In genomic region chr12:108275920-108276822, GRCm38 (mm10) we compare ENCODE assay signal across 7 mouse cellular contexts. TPM values are rescaled to one million over a fixed set of nuclear protein-coding genes. Genes with fewer than 3 reads are reported as not detected.
DNase-seq lines count a peak whose midpoint lies in the region; ATAC-seq lines count a peak whose summit lies in the region.

No protein-coding gene starts in this region.

- WGBS in forebrain, embryonic 14.5 days: under 1% methylated on average over 47 of the region's 47 CpGs
- under 1% methylated on average over 45 of the region's 47 CpGs for WGBS in limb, embryonic 10.5 days
- under 1% methylated on average over 44 of the region's 47 CpGs for WGBS in midbrain, embryonic 11.5 days
- under 1% methylated on average over 47 of the region's 47 CpGs for WGBS in stomach, embryonic 16.5 days

- no peaks in the 10 kb centered on the region for H3K9me3 ChIP-seq in forebrain, embryonic 14.5 days (replicated peaks; ENCODE audit: control insufficient read depth, low read length)
- H3K9me3 ChIP-seq in limb, embryonic 10.5 days (replicated peaks): no peaks in the 10 kb centered on the region
- no peaks in the 10 kb centered on the region for H3K9me3 ChIP-seq in midbrain, embryonic 11.5 days (ENCODE audit: control insufficient read depth, low read length)
- H3K9me3 ChIP-seq in stomach, embryonic 16.5 days (replicated peaks; ENCODE audit: control insufficient read depth, low read length): no peaks in the 10 kb centered on the region

- ATAC-seq in forebrain, embryonic 14.5 days: no peak; the same call in 1 of the 2 replicates
- ATAC-seq in midbrain, embryonic 11.5 days (ENCODE audit: low FRiP score): no peak
- ATAC-seq in stomach, embryonic 16.5 days (ENCODE audit: insufficient read depth, low FRiP score): peak; percentile 6

- H3K9ac ChIP-seq in forebrain, embryonic 14.5 days (ENCODE audit: low read length): peak overlapping the region; percentile 84
- peak overlapping the region; percentile 97 for H3K9ac ChIP-seq in midbrain, embryonic 11.5 days (ENCODE audit: low read length)
- H3K9ac ChIP-seq in stomach, embryonic 16.5 days (ENCODE audit: low read length): peak overlapping the region; percentile 80

- no peak overlapping the region for H3K27ac ChIP-seq in brown adipose tissue, adult 24 weeks (replicated peaks; ENCODE audit: low read depth, low read length)
- peak overlapping the region; percentile 91 for H3K27ac ChIP-seq in forebrain, embryonic 14.5 days (ENCODE audit: low read depth, low read length)
- peak overlapping the region; percentile 93 for H3K27ac ChIP-seq in limb, embryonic 10.5 days
- H3K27ac ChIP-seq in midbrain, embryonic 11.5 days (ENCODE audit: low read depth, low read length): peak overlapping the region; percentile 97
- peak overlapping the region; percentile 28 for H3K27ac ChIP-seq in stomach, embryonic 16.5 days (ENCODE audit: low read length)

- H3K4me2 ChIP-seq in forebrain, embryonic 14.5 days (ENCODE audit: low read length): peak overlapping the region; percentile 80
- peak overlapping the region; percentile 98 for H3K4me2 ChIP-seq in midbrain, embryonic 11.5 days
- peak overlapping the region; percentile 92 for H3K4me2 ChIP-seq in stomach, embryonic 16.5 days (ENCODE audit: low read depth, low read length)

- no peaks in the 10 kb centered on the region for H3K27me3 ChIP-seq in forebrain, embryonic 14.5 days (replicated peaks; ENCODE audit: control insufficient read depth, insufficient read depth, low read length)
- peaks cover 55% of the 10 kb centered on the region for H3K27me3 ChIP-seq in limb, embryonic 10.5 days (ENCODE audit: low read depth, poor library complexity, severe bottlenecking)
- peaks cover 2% of the 10 kb centered on the region; the same call in 1 of the 2 replicates for H3K27me3 ChIP-seq in midbrain, embryonic 11.5 days (ENCODE audit: control insufficient read depth, insufficient read depth, low read length)
- H3K27me3 ChIP-seq in stomach, embryonic 16.5 days (ENCODE audit: control insufficient read depth, insufficient read depth, low read length): no peaks in the 10 kb centered on the region; the same call in 1 of the 2 replicates

- no peaks in the 10 kb centered on the region for H3K36me3 ChIP-seq in forebrain, embryonic 14.5 days (ENCODE audit: control insufficient read depth, insufficient read depth, low read length)
- 0 out of 2 replicates have a peak, but pooled peaks cover 2% of the 10 kb centered on the region for H3K36me3 ChIP-seq in limb, embryonic 10.5 days
- H3K36me3 ChIP-seq in midbrain, embryonic 11.5 days (ENCODE audit: control insufficient read depth, insufficient read depth, low read length): 0 out of 2 replicates have a peak, but pooled peaks cover 3% of the 10 kb centered on the region
- H3K36me3 ChIP-seq in stomach, embryonic 16.5 days (ENCODE audit: control insufficient read depth, insufficient read depth, low read length): no peaks in the 10 kb centered on the region

- H3K4me1 ChIP-seq in brown adipose tissue, adult 24 weeks (ENCODE audit: control insufficient read depth, insufficient read depth, insufficient read length, low read length): peaks cover 22% of the 10 kb centered on the region
- H3K4me1 ChIP-seq in forebrain, embryonic 14.5 days (ENCODE audit: control insufficient read depth, insufficient read depth, low read length): peaks cover 54% of the 10 kb centered on the region
- peaks cover 81% of the 10 kb centered on the region for H3K4me1 ChIP-seq in limb, embryonic 10.5 days
- peaks cover 49% of the 10 kb centered on the region for H3K4me1 ChIP-seq in midbrain, embryonic 11.5 days (ENCODE audit: control insufficient read depth, insufficient read depth, low read length)
- peaks cover 53% of the 10 kb centered on the region for H3K4me1 ChIP-seq in stomach, embryonic 16.5 days (ENCODE audit: control insufficient read depth, insufficient read depth, low read length)

- H3K4me3 ChIP-seq in brown adipose tissue, adult 24 weeks (ENCODE audit: insufficient read depth, low read depth, low read length): peak overlapping the region; percentile 81
- peak overlapping the region; percentile 74 for H3K4me3 ChIP-seq in forebrain, embryonic 14.5 days (ENCODE audit: low read depth, low read length)
- peak overlapping the region; percentile 68 for H3K4me3 ChIP-seq in limb, embryonic 10.5 days
- peak overlapping the region; percentile 73 for H3K4me3 ChIP-seq in midbrain, embryonic 11.5 days (ENCODE audit: low read depth, low read length)
- peak overlapping the region; percentile 80 for H3K4me3 ChIP-seq in stomach, embryonic 16.5 days (replicated peaks; ENCODE audit: low read length)

- peak; percentile 48 for DNase-seq in Muller cell, postnatal 12 days (ENCODE audit: inconsistent ontology term)
- peak; percentile 79 for DNase-seq in forebrain, embryonic 14.5 days (ENCODE audit: low spot score)
- DNase-seq in induced T-regulatory cell, adult 2 months (ENCODE audit: low read depth): peak; percentile 54
- peak; percentile 73 for DNase-seq in limb, embryonic 10.5 days (ENCODE audit: low spot score)
- DNase-seq in midbrain, embryonic 11.5 days (ENCODE audit: low spot score, missing footprints): peak; percentile 97

RNA-seq across cellular contexts. Expression of gene Ccdc85c, which starts 0.9 kb away (rescaled TPM):
- 2.3 and 3.3 TPM in 2 replicates for polyA plus RNA-seq in brown adipose tissue, adult 24 weeks (2012; ENCODE audit: insufficient read depth, insufficient read length, missing spikeins)
- 13.6 and 14.5 TPM in 2 replicates for polyA plus RNA-seq in forebrain, embryonic 14.5 days (2014; fragmentation: Nextera tagmentation; extraction: Ambion mirVana)
- 5.4 and 6.2 TPM in 2 replicates for polyA plus RNA-seq in limb, embryonic 10.5 days (2016; fragmentation: Nextera tagmentation; extraction: Ambion mirVana)
- 19.2 and 20.4 TPM in 2 replicates for polyA plus RNA-seq in midbrain, embryonic 11.5 days (2014; fragmentation: Nextera tagmentation; extraction: Ambion mirVana)
- polyA plus RNA-seq in stomach, embryonic 16.5 days (2015; fragmentation: Nextera tagmentation; extraction: Ambion mirVana): 6.5 and 6.9 TPM in 2 replicates

RNA-seq across cellular contexts. Expression of gene Hhipl1, which starts 29.9 kb away (rescaled TPM):
- polyA plus RNA-seq in brown adipose tissue, adult 24 weeks (2012; ENCODE audit: insufficient read depth, insufficient read length, missing spikeins): not detected in 2 replicates
- 1.0 and 1.4 TPM in 2 replicates for polyA plus RNA-seq in forebrain, embryonic 14.5 days (2014; fragmentation: Nextera tagmentation; extraction: Ambion mirVana)
- 0.06 and 0.21 TPM in 2 replicates for polyA plus RNA-seq in limb, embryonic 10.5 days (2016; fragmentation: Nextera tagmentation; extraction: Ambion mirVana)
- 2.7 and 3.5 TPM in 2 replicates for polyA plus RNA-seq in midbrain, embryonic 11.5 days (2014; fragmentation: Nextera tagmentation; extraction: Ambion mirVana)
- polyA plus RNA-seq in stomach, embryonic 16.5 days (2015; fragmentation: Nextera tagmentation; extraction: Ambion mirVana): 0.44 and 0.65 TPM in 2 replicates

RNA-seq across cellular contexts. Expression of gene Cyp46a1, which starts 58.0 kb away (rescaled TPM):
- polyA plus RNA-seq in brown adipose tissue, adult 24 weeks (2012; ENCODE audit: insufficient read depth, insufficient read length, missing spikeins): not detected in 2 replicates
- polyA plus RNA-seq in forebrain, embryonic 14.5 days (2014; fragmentation: Nextera tagmentation; extraction: Ambion mirVana): 10.9 and 14.3 TPM in 2 replicates
- 1.9 and 2.0 TPM in 2 replicates for polyA plus RNA-seq in limb, embryonic 10.5 days (2016; fragmentation: Nextera tagmentation; extraction: Ambion mirVana)
- 8.6 and 10.2 TPM in 2 replicates for polyA plus RNA-seq in midbrain, embryonic 11.5 days (2014; fragmentation: Nextera tagmentation; extraction: Ambion mirVana)
- 6.8 and 8.5 TPM in 2 replicates for polyA plus RNA-seq in stomach, embryonic 16.5 days (2015; fragmentation: Nextera tagmentation; extraction: Ambion mirVana)
